Mouse (Mus musculus) liver, adult 2 months (tissue): ENCODE measurements around the gene Cped1. TPM values are rescaled to one million over a fixed set of nuclear protein-coding genes. Genes with fewer than 3 reads are reported as not detected.

Experiments
- DNase-seq: peaks from one replicate; pipeline ENCODE4 v3.0.0-alpha.2; 2011; ENCODE audit warnings: low read depth, low spot score; ENCODE audit errors: extremely low read depth
- H3K27ac ChIP-seq: fragments of 200-500 bp; replicated peaks from 2 replicates; pipeline ENCODE4 v1.5.1; 2012; ENCODE audit warnings: low read depth, mild to moderate bottlenecking, control low read depth, inconsistent platforms, low read length; ENCODE audit not compliant: insufficient read depth
- H3K27me3 ChIP-seq: fragments of 200-500 bp; 2 replicates; pipeline ENCODE4 v1.6.1; 2012; ENCODE audit warnings: mild to moderate bottlenecking, moderate library complexity, low read length, inconsistent platforms; ENCODE audit not compliant: control insufficient read depth, insufficient read depth
- H3K36me3 ChIP-seq: fragments of 200-500 bp; 2 replicates; pipeline ENCODE4 v1.6.1; 2012; ENCODE audit warnings: low read length, inconsistent platforms; ENCODE audit not compliant: control insufficient read depth, insufficient read depth
- H3K4me1 ChIP-seq: fragments of 200-500 bp; 2 replicates; pipeline ENCODE4 v1.6.1; 2011; ENCODE audit warnings: low read length; ENCODE audit not compliant: control insufficient read depth, insufficient read depth
- H3K4me3 ChIP-seq: fragments of 200-500 bp; 2 replicates; pipeline ENCODE4 v1.5.1; 2011; ENCODE audit warnings: low read depth, mild to moderate bottlenecking, control low read depth, low read length, moderate library complexity; ENCODE audit not compliant: insufficient read depth
- H3K79me2 ChIP-seq: fragments of 200-500 bp; 2 replicates; pipeline ENCODE4 v1.6.1; 2012; ENCODE audit warnings: inconsistent platforms, mild to moderate bottlenecking, low read length, moderate library complexity; ENCODE audit not compliant: control insufficient read depth, insufficient read depth
- H3K9ac ChIP-seq: fragments of 200-500 bp; 2 replicates; pipeline ENCODE4 v1.6.1; 2012; ENCODE audit warnings: low read depth, mild to moderate bottlenecking, control low read depth, inconsistent platforms, low read length
- CTCF ChIP-seq: fragments of 200-500 bp; IDR thresholded peaks from 2 replicates; pipeline ENCODE4 v1.5.1; 2011; ENCODE audit warnings: low read depth, low read length, control low read depth
- POLR2A ChIP-seq: fragments of 200-500 bp; IDR thresholded peaks from 2 replicates; pipeline ENCODE4 v1.6.1; 2011; ENCODE audit warnings: low read length, control low read depth; ENCODE audit not compliant: insufficient read depth; ENCODE audit errors: extremely low read depth
- WGBS: fragments of 180-500 bp; shearing (Covaris S2); methylation state at CpG from one replicate; pipeline ENCODE4 v1.1.7; 2018; 5-methylcytosine and 5-hydroxymethylcytosine counted together
- polyA plus RNA-seq: library from polyadenylated mRNA; depleted of rRNA; stranded (reverse); fragments of >200 nt; gene quantifications from 2 replicates; pipeline ENCODE4 v1.2.3, GENCODE M21; 2012
- total RNA-seq: library from RNA; depleted of rRNA; stranded (reverse); fragments of >200 nt; gene quantifications from 2 replicates; pipeline ENCODE4 v1.2.3, GENCODE M21; 2014

Gene Cped1
- total and polyA plus RNA-seq, 2 experiments, result 6.0 to 63.6 TPM

GRCm38 (mm10) chr6:22099832-22100231 is 114.1 kb downstream of the Cped1 start:
- WGBS, result 88% methylated on average over 5 of the region's 5 CpGs
- H3K36me3 ChIP-seq, result peaks cover 5% of the 10 kb centered on the region; the same call in 1 of the 2 replicates
- H3K4me1 ChIP-seq, result no peaks in the 10 kb centered on the region
- no peak for TF ChIP-seq POLR2A
- no peak for TF ChIP-seq CTCF
- H3K27me3 ChIP-seq, result no peaks in the 10 kb centered on the region
- DNase-seq, result no peak
- H3K4me3 ChIP-seq, result no peak overlapping the region
- H3K79me2 ChIP-seq, result peaks cover 3% of the 10 kb centered on the region; the same call in 1 of the 2 replicates
- H3K9ac ChIP-seq, result no peak overlapping the region
- H3K27ac ChIP-seq, result no peak overlapping the region

GRCm38 (mm10) chr6:22101939-22102338 is 116.2 kb downstream of the Cped1 start:
- no peak for DNase-seq
- Histone ChIP-seq H3K27ac (no peak overlapping the region), H3K4me1 (no peaks in the 10 kb centered on the region), H3K9ac (no peak overlapping the region), H3K79me2 (peaks cover 3% of the 10 kb centered on the region; the same call in 1 of the 2 replicates), H3K27me3 (no peaks in the 10 kb centered on the region), H3K4me3 (no peak overlapping the region), H3K36me3 (peaks cover 5% of the 10 kb centered on the region; the same call in 1 of the 2 replicates)
- WGBS, result 94% methylated on average over 3 of the region's 3 CpGs
- TF ChIP-seq CTCF (no peak), POLR2A (no peak)

GRCm38 (mm10) chr6:22102752-22103151 is 117.0 kb downstream of the Cped1 start:
- TF ChIP-seq POLR2A (no peak), CTCF (no peak)
- DNase-seq, result no peak
- 79% methylated on average over 4 of the region's 4 CpGs for WGBS
- Histone ChIP-seq H3K27me3 (no peaks in the 10 kb centered on the region), H3K79me2 (peaks cover 3% of the 10 kb centered on the region; the same call in 1 of the 2 replicates), H3K36me3 (peaks cover 5% of the 10 kb centered on the region; the same call in 1 of the 2 replicates), H3K4me3 (no peak overlapping the region), H3K27ac (no peak overlapping the region), H3K9ac (no peak overlapping the region), H3K4me1 (no peaks in the 10 kb centered on the region)

GRCm38 (mm10) chr6:22103713-22104112 is 118.0 kb downstream of the Cped1 start:
- H3K9ac ChIP-seq, result no peak overlapping the region
- no peaks in the 10 kb centered on the region for H3K27me3 ChIP-seq
- H3K27ac ChIP-seq, result no peak overlapping the region
- H3K36me3 ChIP-seq, result peaks cover 2% of the 10 kb centered on the region; the same call in 1 of the 2 replicates
- TF ChIP-seq POLR2A (no peak), CTCF (no peak)
- H3K4me3 ChIP-seq, result no peak overlapping the region
- DNase-seq, result no peak
- no peaks in the 10 kb centered on the region for H3K4me1 ChIP-seq
- peaks cover 3% of the 10 kb centered on the region; the same call in 1 of the 2 replicates for H3K79me2 ChIP-seq
- 92% methylated on average over 3 of the region's 3 CpGs for WGBS

- peaks cover 3% of the 10 kb centered on the region; the same call in 1 of the 2 replicates for H3K79me2 ChIP-seq
- 80% methylated on average over 8 of the region's 8 CpGs for WGBS
- no peaks in the 10 kb centered on the region for H3K27me3 ChIP-seq
- no peak for DNase-seq
- no peak overlapping the region for H3K27ac ChIP-seq
- no peak for TF ChIP-seq CTCF
- no peak for TF ChIP-seq POLR2A
- H3K36me3 ChIP-seq, result 0 out of 2 replicates have a peak, but pooled peaks cover 3% of the 10 kb centered on the region
- H3K9ac ChIP-seq, result no peak overlapping the region
- no peaks in the 10 kb centered on the region for H3K4me1 ChIP-seq
- no peak overlapping the region for H3K4me3 ChIP-seq
Measured at GRCm38 (mm10) chr6:22104211-22104610, 118.5 kb downstream of the Cped1 start.

GRCm38 (mm10) chr6:22114079-22114478 is 128.4 kb downstream of the Cped1 start:
- no peaks in the 10 kb centered on the region for H3K27me3 ChIP-seq
- no peaks in the 10 kb centered on the region; the same call in 1 of the 2 replicates for H3K4me1 ChIP-seq
- 52% methylated on average over 6 of the region's 6 CpGs for WGBS
- no peak for TF ChIP-seq CTCF
- no peak for TF ChIP-seq POLR2A
- H3K4me3 ChIP-seq, result no peak overlapping the region
- no peak overlapping the region for H3K27ac ChIP-seq
- DNase-seq, result peak; percentile 21
- H3K9ac ChIP-seq, result no peak overlapping the region
- peaks cover 3% of the 10 kb centered on the region; the same call in 1 of the 2 replicates for H3K79me2 ChIP-seq
- H3K36me3 ChIP-seq, result peaks cover 3% of the 10 kb centered on the region; the same call in 1 of the 2 replicates
